Mouse (Mus musculus): ENCODE results near the gene Atp5g2. TPM values are rescaled to one million over a fixed set of nuclear protein-coding genes. Genes with fewer than 3 reads are reported as not detected.

Gene Atp5g2
- polyA plus RNA-seq (2015; fragmentation: Illumina TruSeq; extraction: RNeasy Lipid Tissue Mini Kit (QIAGEN cat#74804); ENCODE audit: low read depth, low replicate concordance): 347 TPM

DNA sequence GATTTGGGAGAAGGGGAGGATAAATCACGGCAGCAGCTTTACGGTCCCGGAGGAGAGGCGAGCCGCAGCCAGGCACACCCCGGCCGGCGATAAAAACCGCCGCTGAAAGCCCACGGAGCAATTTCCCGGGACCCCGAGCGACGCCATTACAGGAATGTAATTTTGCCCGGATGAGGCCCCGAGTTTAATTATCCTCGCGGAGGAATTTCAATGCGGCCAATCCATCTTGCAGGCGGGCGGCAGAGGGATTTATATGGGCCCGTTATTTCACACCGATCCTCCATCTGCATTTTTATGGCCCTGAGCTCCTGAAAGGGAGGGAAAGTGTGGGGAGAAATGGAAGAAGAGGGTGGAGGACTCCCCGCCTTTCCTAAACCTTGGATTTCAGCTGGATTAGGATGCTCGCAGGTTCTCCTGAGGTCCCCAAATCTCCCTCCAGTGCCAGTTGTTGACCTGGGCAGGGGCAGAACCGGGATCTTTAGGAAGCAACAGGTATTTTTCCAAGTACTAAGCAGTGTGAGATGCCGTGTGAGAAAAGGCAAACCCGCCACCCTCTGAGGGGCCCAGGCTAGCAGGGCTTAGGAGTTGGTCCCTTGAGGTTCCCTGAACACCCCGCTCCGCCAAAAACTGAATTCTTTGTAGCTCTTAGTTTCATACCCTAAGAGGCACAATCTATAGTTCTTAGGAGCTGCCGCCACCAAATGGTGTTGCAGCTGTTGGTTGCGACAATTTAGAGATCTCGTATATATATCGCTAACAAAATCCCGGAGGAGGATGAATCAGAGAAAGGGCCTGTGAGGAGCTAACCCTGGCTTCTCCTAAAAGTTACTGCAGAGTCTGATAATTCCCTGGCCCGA is at the start of gene Atp5g2:
Gene Atp5g2 (minus strand): TSS at position 138 of the 857 bp plus-strand sequence.

GRCm38 (mm10) chr15:102624970-102625686 is 47.0 kb downstream of the Atp5g2 start, which contains the start of the genes Gm28047 and Atf7:
Gene Gm28047 (minus strand): TSS chr15:102625067.
Gene Atf7 (minus strand): TSS chr15:102625464.

Other genes with a start within 250 kb of the Atp5g2 start
- gene Amhr2, start 227.0 kb downstream of the Atp5g2 start, polyA plus RNA-seq (2015; fragmentation: Illumina TruSeq; extraction: RNeasy Lipid Tissue Mini Kit (QIAGEN cat#74804); ENCODE audit: low read depth, low replicate concordance): 0.61 TPM
- gene Prr13, start 213.3 kb downstream of the Atp5g2 start, polyA plus RNA-seq (2015; fragmentation: Illumina TruSeq; extraction: RNeasy Lipid Tissue Mini Kit (QIAGEN cat#74804); ENCODE audit: low read depth, low replicate concordance): 73.3 TPM
- 487 TPM for gene Pcbp2, start 201.8 kb downstream of the Atp5g2 start, polyA plus RNA-seq (2015; fragmentation: Illumina TruSeq; extraction: RNeasy Lipid Tissue Mini Kit (QIAGEN cat#74804); ENCODE audit: low read depth, low replicate concordance)
- not detected for gene Gm10337, start 168.6 kb downstream of the Atp5g2 start, polyA plus RNA-seq (2015; fragmentation: Illumina TruSeq; extraction: RNeasy Lipid Tissue Mini Kit (QIAGEN cat#74804); ENCODE audit: low read depth, low replicate concordance)
- 72.6 TPM for gene Map3k12, start 155.3 kb downstream of the Atp5g2 start, polyA plus RNA-seq (2015; fragmentation: Illumina TruSeq; extraction: RNeasy Lipid Tissue Mini Kit (QIAGEN cat#74804); ENCODE audit: low read depth, low replicate concordance)
- gene Tarbp2, start 154.2 kb downstream of the Atp5g2 start, polyA plus RNA-seq (2015; fragmentation: Illumina TruSeq; extraction: RNeasy Lipid Tissue Mini Kit (QIAGEN cat#74804); ENCODE audit: low read depth, low replicate concordance): 27.2 TPM
- 2.1 TPM for gene Npff, start 147.4 kb downstream of the Atp5g2 start, polyA plus RNA-seq (2015; fragmentation: Illumina TruSeq; extraction: RNeasy Lipid Tissue Mini Kit (QIAGEN cat#74804); ENCODE audit: low read depth, low replicate concordance)
- not detected for gene Gm28047, start 47.3 kb downstream of the Atp5g2 start, polyA plus RNA-seq (2015; fragmentation: Illumina TruSeq; extraction: RNeasy Lipid Tissue Mini Kit (QIAGEN cat#74804); ENCODE audit: low read depth, low replicate concordance)
- 28.1 TPM for gene Atf7, start 46.9 kb downstream of the Atp5g2 start, polyA plus RNA-seq (2015; fragmentation: Illumina TruSeq; extraction: RNeasy Lipid Tissue Mini Kit (QIAGEN cat#74804); ENCODE audit: low read depth, low replicate concordance)
- gene Calcoco1, start 49.8 kb upstream of the Atp5g2 start, polyA plus RNA-seq (2015; fragmentation: Illumina TruSeq; extraction: RNeasy Lipid Tissue Mini Kit (QIAGEN cat#74804); ENCODE audit: low read depth, low replicate concordance): 55.8 TPM
- gene Hoxc13, start 248.8 kb upstream of the Atp5g2 start, polyA plus RNA-seq (2015; fragmentation: Illumina TruSeq; extraction: RNeasy Lipid Tissue Mini Kit (QIAGEN cat#74804); ENCODE audit: low read depth, low replicate concordance): not detected